Mouse (Mus musculus) induced T-regulatory cell, adult 2 months (primary cell): ENCODE measurements around the gene Swsap1.

ENCODE experiments used
- DNase-seq: peaks from one replicate; pipeline ENCODE4 v3.0.0-alpha.2; 2012; ENCODE audit warnings: low read depth

Gene Swsap1

GRCm38 (mm10) chr9:21962416-21963059 is 7.0 kb downstream of the Swsap1 start:
- peak; percentile 71 for DNase-seq

DNA sequence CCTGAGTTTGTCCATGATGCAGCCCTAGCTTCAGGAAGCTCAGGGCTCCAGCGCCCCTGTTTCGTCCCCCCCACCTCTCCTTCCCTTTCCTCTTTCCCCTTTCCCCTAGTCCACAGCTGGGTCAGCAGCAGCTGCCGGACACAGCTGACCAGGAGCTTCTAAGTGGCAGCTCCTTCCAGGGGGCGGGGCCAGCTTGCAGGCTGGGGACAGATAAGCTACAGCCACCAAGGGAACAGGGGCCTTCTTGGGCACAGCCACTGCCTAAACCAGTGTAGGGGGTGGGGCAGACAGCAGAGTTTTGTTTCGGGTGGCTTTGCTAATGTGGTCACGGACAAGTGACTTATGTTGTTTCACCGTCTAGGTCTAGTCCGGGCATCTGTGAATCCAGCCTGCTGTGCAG is 7.9 kb downstream of the Swsap1 start, which contains the start of gene Epor:
TSS of gene Epor (minus strand) at position 90 of the 400 bp plus-strand sequence.
- no peak for DNase-seq

- no peak for DNase-seq
Measured at GRCm38 (mm10) chr9:21968883-21969282, 13.3 kb downstream of the Swsap1 start.

DNA sequence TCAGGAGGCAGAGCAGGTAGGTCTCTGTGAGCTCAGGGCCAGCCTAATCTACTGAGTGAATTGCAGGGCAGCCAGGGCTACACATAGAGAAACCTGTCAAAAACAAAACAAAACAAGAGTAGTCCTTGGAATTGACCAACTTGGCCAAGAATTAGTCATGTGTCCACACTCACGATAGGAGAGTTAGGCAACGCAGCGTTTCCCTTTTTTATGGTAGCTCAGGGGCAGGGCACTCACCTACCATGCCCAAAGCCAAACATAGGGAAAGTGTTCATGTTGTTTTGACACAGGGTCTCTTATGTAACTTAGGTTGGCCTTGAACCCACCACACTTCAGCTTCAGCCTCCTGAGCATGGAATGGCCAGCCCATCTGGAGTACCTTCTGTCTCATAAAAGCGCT is 13.7 kb downstream of the Swsap1 start:
- no peak for DNase-seq

- DNase-seq = no peak
Measured at GRCm38 (mm10) chr9:21976626-21977175, 21.1 kb downstream of the Swsap1 start.

DNA sequence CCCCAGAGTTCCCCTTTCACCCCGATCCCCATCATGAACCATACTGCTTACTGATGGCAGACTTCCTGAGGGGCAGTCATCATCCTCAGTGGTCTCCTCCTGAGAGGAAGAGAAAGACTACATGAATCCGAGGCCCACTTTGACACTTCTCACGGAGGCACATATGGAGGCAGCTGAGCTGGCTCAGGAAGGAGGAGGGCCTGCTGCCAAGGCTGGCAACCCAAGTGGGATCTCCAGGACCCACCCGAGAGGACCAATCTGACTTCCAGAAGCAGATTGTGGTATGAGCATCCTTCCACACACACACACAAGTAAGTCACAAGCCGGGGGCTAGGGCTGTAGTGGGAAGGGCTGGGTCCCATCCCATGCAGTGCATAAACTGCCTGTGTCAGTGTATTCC is 21.8 kb downstream of the Swsap1 start:
- DNase-seq = no peak

DNA sequence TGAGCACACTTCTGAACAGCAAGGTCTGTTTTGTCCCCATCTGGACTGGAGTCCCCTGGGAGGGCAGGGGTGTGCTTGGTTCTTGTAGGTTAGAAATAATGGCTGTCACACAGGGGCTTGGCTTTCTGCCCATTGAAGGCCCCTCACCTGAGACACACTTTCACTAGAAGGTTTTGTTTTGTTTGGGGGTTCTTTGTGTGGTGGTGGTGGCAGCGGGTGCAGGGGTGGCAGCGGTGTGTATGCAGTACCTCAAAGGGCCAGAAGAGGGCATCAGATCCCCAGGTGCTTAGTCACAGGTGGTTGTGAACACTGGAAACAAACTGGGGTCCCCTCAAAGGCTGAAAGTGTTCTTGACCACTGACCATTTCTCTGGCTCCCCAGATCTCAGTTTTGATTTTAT is 22.4 kb downstream of the Swsap1 start:
- DNase-seq = peak; percentile 70

DNA sequence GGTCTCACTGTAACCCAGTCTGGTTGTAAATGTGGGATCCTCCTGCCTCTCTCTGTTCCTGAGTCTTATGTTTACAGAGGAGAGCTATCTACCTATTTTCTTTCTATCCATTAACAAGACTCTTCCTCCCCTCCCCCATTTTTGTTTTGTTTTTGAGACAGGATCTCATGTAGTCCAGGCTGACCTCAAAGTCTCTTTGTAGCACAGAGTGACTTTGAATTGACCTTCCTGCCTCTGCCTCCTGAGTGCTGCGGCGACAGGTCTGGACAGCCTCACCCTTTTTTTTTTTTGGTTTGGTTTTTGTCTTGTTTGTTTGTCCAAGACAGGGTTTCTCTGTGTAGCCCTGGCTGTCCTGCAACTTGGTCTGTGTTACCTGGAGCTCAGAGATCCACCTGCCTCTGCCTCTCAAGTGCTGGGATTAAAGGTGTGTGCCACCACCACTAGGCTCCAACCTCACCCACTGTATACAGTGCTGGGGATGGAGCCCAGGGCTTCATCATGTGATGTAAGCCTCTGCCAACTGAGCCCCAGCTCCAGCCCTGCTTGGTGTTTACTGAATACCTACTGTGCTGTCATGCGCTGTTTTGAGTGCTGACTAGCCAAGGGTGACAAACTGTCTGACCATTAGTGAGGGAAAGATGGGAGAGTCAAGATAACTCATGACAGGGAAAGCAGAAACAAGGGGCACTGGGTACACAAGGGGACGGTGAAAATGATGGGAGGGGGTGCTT is 23.0 kb downstream of the Swsap1 start:
- no peak for DNase-seq

DNA sequence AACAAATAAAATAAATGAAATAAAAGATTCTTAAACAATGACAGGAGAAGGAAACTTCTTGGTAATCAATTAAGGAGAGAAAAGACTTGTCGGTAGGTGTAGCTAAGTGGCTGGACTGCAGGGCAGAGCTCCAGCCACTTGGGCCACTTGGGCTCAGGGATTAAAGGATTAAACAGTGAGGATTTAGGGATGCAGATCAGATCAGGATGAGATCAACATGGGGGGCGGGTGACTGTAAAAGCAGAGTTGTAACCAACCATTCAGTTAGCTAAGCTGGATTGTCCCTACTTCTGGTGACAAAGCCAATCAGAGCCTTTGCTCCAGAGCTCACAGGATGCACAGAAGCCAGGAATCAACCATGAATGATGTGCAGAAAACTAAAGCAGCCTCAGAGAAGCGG is 28.4 kb downstream of the Swsap1 start:
- DNase-seq = no peak

- no peak for DNase-seq
Measured at GRCm38 (mm10) chr9:21987592-21988342, 32.2 kb downstream of the Swsap1 start.

GRCm38 (mm10) chr9:21988421-21989101 is 33.0 kb downstream of the Swsap1 start:
- no peak for DNase-seq

DNA sequence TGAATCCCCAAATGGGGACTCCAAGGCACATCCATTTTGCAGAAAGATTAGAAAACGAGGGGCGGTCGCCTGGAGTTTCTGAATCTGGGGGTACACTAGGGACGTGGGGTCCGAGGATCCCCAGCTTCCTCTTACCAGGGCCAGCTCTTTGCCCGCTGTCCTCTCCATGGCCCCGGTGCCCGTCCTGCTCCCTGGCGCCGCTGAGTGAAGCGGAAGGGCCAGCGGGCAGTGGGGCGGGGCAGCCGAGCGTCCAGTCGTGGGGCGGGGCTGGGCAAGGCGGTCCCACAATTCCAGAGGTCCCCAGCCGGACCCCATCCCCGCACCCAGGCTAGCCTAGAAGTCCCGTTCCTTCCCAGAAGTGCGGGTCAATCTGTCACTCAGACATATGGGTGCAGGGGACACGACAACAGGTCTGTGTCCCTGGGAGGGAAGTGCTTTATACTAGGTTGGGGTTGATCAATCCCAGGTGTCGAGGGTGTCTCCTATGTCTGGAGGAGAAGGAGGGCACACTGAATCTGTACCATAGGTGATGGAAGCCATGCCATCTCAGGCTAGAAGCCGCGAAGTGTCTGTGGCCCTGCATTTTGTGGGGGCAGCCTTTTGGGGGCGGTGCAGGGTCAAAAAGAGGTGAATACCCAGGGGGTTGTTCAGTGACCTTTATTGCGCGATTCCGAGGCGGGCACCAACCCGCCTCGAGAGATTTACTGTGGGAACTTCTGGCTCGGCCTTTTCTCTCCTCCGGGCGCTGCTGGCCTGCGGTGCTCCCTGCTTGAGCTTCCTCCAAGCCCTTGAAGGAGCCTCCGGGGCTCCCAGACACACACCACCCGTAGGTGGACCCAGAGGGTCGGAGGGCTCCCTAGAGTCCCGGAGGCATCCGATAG is 33.9 kb downstream of the Swsap1 start, which contains the start of gene Rgl3:
TSS of gene Rgl3 (minus strand) at position 217 of the 881 bp plus-strand sequence.
- DNase-seq = no peak

- no peak for DNase-seq
Measured at GRCm38 (mm10) chr9:21992227-21992626, 36.7 kb downstream of the Swsap1 start.

DNA sequence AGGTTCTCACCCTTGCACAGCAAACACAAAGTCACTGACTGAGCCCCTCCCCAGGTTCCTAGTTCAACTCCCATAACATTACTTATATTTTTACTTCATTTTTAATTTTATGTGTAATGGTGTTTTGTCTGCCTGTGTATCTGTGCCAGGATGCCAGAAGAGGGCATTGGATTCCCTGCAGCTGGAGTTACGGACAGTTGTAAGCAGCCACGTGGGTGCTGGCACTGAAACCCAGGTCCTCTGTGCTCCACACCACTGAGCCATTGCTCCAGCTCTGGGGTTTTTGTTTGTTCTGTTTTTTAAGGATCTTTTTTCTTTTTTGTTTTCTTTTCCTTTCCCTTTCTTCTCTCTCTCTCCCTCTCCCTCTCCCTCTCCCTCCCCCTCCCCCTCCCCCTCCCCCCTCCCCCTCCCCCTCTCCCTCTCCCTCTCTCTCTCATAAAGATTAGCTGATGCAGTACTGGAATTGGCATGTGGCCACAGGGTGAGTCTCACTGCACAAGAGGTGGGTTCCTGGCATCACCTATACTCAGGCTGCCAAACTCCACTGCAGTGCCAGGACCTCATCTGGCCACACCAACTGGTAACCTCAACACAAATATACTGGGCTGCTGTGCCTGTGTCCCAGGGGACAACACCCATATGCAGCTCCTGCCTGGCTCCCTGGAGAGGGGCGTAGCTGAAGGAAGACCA is 40.8 kb downstream of the Swsap1 start:
- DNase-seq = no peak

DNA sequence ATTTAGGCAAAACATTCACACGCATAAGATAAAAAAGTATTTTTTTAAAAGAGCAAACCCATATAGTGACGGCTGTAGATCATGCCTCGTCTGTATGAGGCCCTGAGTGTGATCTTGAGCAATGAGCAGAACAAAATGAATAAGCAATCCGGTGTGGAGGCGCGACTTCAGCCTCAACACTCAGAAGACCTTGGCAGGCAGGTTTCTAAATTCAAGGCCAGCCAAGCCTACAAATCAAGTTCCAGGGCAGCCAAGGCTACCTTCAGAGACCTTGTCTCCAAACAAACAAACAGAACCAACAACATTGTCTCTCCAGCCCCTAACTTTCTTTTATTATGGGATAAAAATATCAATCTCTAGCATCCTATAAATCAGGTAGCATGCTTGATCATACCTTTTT is 44.7 kb downstream of the Swsap1 start:
- DNase-seq = no peak

GRCm38 (mm10) chr9:22001633-22002032 is 46.1 kb downstream of the Swsap1 start:
- no peak for DNase-seq

DNA sequence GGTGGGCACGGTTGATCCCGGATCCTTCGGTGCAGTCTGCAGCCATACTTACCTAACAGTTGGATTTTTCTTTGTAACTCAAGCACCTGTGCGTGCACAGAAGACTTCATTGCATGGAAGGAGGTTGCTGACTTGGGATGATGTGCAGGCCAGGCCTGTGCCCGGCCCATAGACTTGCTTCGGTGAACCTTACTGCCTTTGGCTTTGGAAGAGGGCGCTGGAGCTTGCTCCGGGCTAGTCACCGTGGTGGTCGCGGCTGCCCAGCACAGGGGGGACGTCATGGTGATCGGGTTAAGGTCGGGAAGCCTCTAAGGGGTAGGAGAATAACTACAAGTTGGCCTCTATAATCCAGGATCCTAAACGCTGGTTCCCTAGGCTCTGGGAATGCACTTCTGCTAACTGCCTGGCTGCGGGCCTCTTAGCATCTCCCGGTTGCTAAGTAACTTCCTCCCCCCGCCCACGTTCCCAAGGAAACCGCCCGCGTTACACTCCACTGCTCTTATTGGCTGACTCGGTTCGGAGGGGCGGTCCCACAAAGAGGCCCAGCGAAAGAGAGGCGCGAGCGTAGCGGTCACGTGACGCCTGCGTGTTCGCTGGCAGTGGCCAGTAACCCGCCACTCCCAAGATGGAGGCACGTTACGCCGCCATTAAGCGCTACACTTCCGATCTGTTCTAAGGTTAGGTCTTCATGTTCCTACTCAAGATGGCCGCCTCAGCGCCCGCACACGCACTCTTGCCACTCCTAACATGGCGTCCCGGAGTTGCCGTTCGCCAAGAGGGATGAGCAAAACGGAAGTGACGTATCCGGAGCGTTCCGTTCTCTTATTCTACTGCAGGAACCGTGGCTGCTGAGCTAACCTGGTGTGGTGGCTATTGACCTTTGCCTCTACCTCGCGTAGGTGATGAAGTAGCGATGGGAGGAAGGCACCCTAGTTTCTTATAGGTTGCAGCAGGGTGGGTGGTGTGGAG is 46.9 kb downstream of the Swsap1 start, which contains the start of the genes Ccdc151 and Prkcsh:
TSS of gene Ccdc151 (minus strand) at position 441 of the 969 bp plus-strand sequence.
TSS of gene Prkcsh (plus strand) at position 613 of the 969 bp plus-strand sequence.
- peak; percentile 100 for DNase-seq

DNA sequence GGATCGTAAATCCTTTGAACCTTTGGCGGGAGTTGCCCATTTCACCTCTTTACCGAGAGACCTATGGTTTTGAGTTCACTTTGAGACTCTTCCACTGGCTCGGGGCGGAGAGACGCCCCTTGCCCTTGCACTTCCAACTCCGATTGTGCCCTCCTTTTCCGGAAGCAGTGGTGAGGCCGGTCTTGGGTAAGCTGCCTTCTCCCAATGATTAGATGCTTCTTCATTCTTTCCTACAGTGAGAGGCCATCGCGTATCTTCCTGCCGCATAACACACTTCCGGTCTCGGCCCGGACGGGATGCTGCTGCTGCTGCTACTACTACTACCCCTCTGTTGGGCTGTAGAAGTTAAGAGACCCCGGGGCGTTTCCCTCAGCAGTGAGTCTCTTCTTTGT is 47.6 kb downstream of the Swsap1 start:
- DNase-seq = no peak

DNA sequence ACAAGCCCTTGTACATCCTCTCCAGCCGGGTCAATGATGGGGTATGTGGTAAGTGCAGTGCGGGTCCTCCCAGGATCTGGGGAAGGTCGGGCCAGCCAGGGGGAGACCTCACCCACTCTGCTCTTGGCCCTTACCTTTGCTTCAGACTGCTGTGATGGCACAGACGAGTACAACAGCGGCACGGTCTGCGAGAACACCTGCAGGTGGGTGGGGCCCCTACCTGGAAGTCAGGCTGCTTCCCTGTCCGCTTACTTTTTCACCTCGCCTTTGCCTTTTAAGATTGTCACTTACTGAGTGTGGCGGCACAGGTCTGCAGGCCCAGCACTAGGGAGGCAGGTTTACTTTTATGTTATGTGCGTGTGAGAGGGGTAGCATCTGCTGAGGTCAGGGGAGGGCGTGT is 49.0 kb downstream of the Swsap1 start:
- DNase-seq = no peak
